Mouse (Mus musculus) midbrain, embryonic 16.5 days (tissue): ENCODE measurements around the gene Tctn3. TPM values are rescaled to one million over a fixed set of nuclear protein-coding genes. Genes with fewer than 3 reads are reported as not detected.

Experiments used
- ATAC-seq: fragments of 200-750 bp; cut with Nextera tagmentation; 2 replicates; pipeline ENCODE4 v1.8.0; 2017; ENCODE audit warnings: moderate TSS enrichment
- H3K27ac ChIP-seq: fragments of 300-500 bp; sonication (generic); 2 replicates; pipeline ENCODE4 v1.5.1; 2014; ENCODE audit warnings: mild to moderate bottlenecking, low read length, mixed read lengths
- H3K27me3 ChIP-seq: fragments of 300-500 bp; sonication (generic); 2 replicates; pipeline ENCODE4 v1.6.1; 2014; ENCODE audit warnings: low read depth, low read length, mixed read lengths; ENCODE audit not compliant: control insufficient read depth, insufficient read depth
- H3K36me3 ChIP-seq: fragments of 300-500 bp; sonication (generic); 2 replicates; pipeline ENCODE4 v1.6.1; 2014; ENCODE audit warnings: mild to moderate bottlenecking, low read length, moderate library complexity, mixed read lengths; ENCODE audit not compliant: control insufficient read depth, insufficient read depth
- H3K4me1 ChIP-seq: fragments of 300-500 bp; sonication (generic); 2 replicates; pipeline ENCODE4 v1.6.1; 2014; ENCODE audit warnings: mild to moderate bottlenecking, low read length, mixed read lengths; ENCODE audit not compliant: control insufficient read depth, insufficient read depth
- H3K4me2 ChIP-seq: fragments of 300-500 bp; sonication (generic); 2 replicates; pipeline ENCODE4 v1.6.1; 2014; ENCODE audit warnings: mild to moderate bottlenecking, low read length, mixed read lengths
- H3K4me3 ChIP-seq: fragments of 300-500 bp; sonication (generic); 2 replicates; pipeline ENCODE4 v1.5.1; 2014; ENCODE audit warnings: low read depth, mild to moderate bottlenecking, low read length, moderate library complexity, mixed read lengths
- H3K9ac ChIP-seq: fragments of 300-500 bp; sonication (generic); 2 replicates; pipeline ENCODE4 v1.6.1; 2014; ENCODE audit warnings: low read depth, low read length, mixed read lengths
- H3K9me3 ChIP-seq: fragments of 300-500 bp; sonication (generic); replicated peaks from 2 replicates; pipeline ENCODE4 v1.6.1; 2014; ENCODE audit warnings: mild to moderate bottlenecking, low read length, mixed read lengths; ENCODE audit not compliant: control insufficient read depth, poor library complexity, severe bottlenecking
- WGBS: fragments of 180-500 bp; shearing (Covaris S2); extraction: QIAGEN DNeasy Blood & Tissue Kit; methylation state at CpG from one replicate; pipeline ENCODE4 v1.1.7; 2014; 5-methylcytosine and 5-hydroxymethylcytosine counted together
- polyA plus RNA-seq: library from polyadenylated mRNA; unstranded; fragments of >200 nt; fragmentation: Nextera tagmentation; extraction: Ambion mirVana; gene quantifications from 2 replicates; pipeline ENCODE4 v1.2.1, GENCODE M21; 2015

Tctn3 gene
- polyA plus RNA-seq, 1 experiment from 2014 or later: 17.7 TPM

DNA sequence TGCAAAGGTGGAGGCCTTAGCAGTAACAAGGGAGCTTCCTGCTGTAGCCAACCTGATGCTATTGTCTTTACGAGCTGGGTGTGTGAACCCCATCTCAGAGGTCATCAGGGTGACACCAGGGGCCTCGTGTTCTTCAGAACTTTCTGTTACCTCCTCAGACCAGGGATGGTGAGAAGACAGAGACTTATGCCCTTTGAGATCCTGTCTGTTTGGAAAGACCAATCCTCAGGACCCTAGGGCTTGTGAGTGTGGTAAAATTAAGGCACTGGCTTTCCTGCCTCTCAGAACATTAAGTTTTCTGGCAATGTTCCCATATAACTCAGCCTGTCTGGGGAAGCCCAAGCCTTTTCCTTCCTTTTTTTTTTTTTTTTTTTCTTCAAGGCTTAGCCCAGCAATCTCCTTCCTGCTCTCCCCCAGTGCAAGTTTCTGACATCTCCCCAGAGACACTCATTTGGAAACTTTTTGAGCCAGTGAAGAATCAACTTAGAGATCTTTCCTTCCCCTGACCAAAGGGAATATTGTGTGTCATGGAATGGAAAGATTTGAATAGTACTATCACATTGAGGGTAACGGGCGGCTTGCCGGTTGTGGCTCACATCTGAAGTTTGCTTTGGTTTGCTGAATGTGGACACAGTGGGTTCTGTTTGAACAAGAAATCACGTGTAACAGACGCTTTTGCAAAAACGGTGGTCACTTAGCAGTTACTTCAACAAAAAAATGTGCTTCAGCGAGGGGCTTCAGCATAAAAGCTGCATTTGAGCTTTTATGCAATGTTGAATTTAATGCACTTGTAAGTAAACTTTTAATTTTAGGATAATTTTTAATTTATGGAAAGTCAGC is 35.5 kb upstream of the Tctn3 start:
- no peak overlapping the region for H3K9ac ChIP-seq
- H3K27me3 ChIP-seq: no peaks in the 10 kb centered on the region
- no peak for ATAC-seq
- no peaks in the 10 kb centered on the region for H3K4me1 ChIP-seq
- no peak overlapping the region for H3K4me3 ChIP-seq
- H3K4me2 ChIP-seq: no peak overlapping the region
- no peak overlapping the region for H3K27ac ChIP-seq
- no peaks in the 10 kb centered on the region for H3K9me3 ChIP-seq
- H3K36me3 ChIP-seq: no peaks in the 10 kb centered on the region
- 67% methylated on average over 9 of the region's 9 CpGs for WGBS

- Histone ChIP-seq H3K27me3 (no peaks in the 10 kb centered on the region), H3K9ac (no peak overlapping the region), H3K4me2 (no peak overlapping the region), H3K9me3 (no peaks in the 10 kb centered on the region), H3K27ac (no peak overlapping the region), H3K36me3 (no peaks in the 10 kb centered on the region), H3K4me3 (no peak overlapping the region), H3K4me1 (no peaks in the 10 kb centered on the region)
- no peak for ATAC-seq
- WGBS: 84% methylated on average over 6 of the region's 6 CpGs
Observed at GRCm38 (mm10) chr19:40646379-40646778, 34.3 kb upstream of the Tctn3 start.

GRCm38 (mm10) chr19:40643846-40644245 is 31.8 kb upstream of the Tctn3 start:
- ATAC-seq: no peak
- Histone ChIP-seq H3K4me1 (no peaks in the 10 kb centered on the region), H3K27ac (no peak overlapping the region), H3K27me3 (no peaks in the 10 kb centered on the region), H3K9me3 (no peaks in the 10 kb centered on the region), H3K4me2 (no peak overlapping the region), H3K4me3 (no peak overlapping the region), H3K9ac (no peak overlapping the region), H3K36me3 (no peaks in the 10 kb centered on the region)
- 95% methylated on average over 1 of the region's 1 CpGs for WGBS

- 85% methylated on average over 2 of the region's 2 CpGs for WGBS
- Histone ChIP-seq H3K27me3 (no peaks in the 10 kb centered on the region), H3K9ac (no peak overlapping the region), H3K27ac (no peak overlapping the region), H3K4me1 (no peaks in the 10 kb centered on the region), H3K4me2 (no peak overlapping the region), H3K9me3 (no peaks in the 10 kb centered on the region), H3K36me3 (no peaks in the 10 kb centered on the region), H3K4me3 (no peak overlapping the region)
- no peak for ATAC-seq
Observed at GRCm38 (mm10) chr19:40640799-40641198, 28.8 kb upstream of the Tctn3 start.

GRCm38 (mm10) chr19:40639729-40640304 is 27.8 kb upstream of the Tctn3 start:
- Histone ChIP-seq H3K4me1 (no peaks in the 10 kb centered on the region), H3K9ac (no peak overlapping the region), H3K27me3 (no peaks in the 10 kb centered on the region), H3K36me3 (no peaks in the 10 kb centered on the region), H3K4me3 (no peak overlapping the region), H3K4me2 (no peak overlapping the region), H3K9me3 (no peaks in the 10 kb centered on the region), H3K27ac (no peak overlapping the region)
- ATAC-seq: no peak
- 76% methylated on average over 11 of the region's 11 CpGs for WGBS

DNA sequence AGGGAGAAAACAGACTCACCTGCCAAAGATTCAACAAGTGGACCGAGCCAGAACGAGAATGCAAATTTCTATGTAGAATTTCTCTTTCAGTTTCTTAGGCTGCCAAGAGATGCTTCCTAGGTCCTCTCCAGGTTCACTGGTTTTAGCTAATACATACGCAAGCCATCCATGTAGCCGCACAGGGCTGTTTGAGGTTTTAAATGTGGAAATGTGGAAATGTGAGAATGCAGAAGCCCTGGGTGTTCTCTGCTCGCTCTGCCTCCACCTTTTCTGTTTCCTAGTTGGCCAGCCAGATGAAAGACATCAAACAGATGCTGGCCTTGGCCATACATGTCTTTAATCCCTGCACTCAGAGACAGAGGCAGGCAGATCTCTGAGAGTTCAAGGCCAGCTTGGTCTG is 26.5 kb upstream of the Tctn3 start:
- no peak for ATAC-seq
- no peak overlapping the region for H3K27ac ChIP-seq
- H3K9ac ChIP-seq: no peak overlapping the region
- H3K4me3 ChIP-seq: no peak overlapping the region
- no peaks in the 10 kb centered on the region for H3K4me1 ChIP-seq
- H3K27me3 ChIP-seq: no peaks in the 10 kb centered on the region
- H3K4me2 ChIP-seq: no peak overlapping the region
- H3K36me3 ChIP-seq: no peaks in the 10 kb centered on the region
- WGBS: 92% methylated on average over 5 of the region's 5 CpGs
- no peaks in the 10 kb centered on the region for H3K9me3 ChIP-seq

- H3K27me3 ChIP-seq: no peaks in the 10 kb centered on the region
- H3K9ac ChIP-seq: no peak overlapping the region
- no peak overlapping the region for H3K4me2 ChIP-seq
- H3K4me3 ChIP-seq: no peak overlapping the region
- H3K36me3 ChIP-seq: no peaks in the 10 kb centered on the region
- no peaks in the 10 kb centered on the region for H3K9me3 ChIP-seq
- ATAC-seq: no peak
- H3K4me1 ChIP-seq: no peaks in the 10 kb centered on the region
- WGBS: 90% methylated on average over 7 of the region's 7 CpGs
- H3K27ac ChIP-seq: no peak overlapping the region
Observed at GRCm38 (mm10) chr19:40637601-40638000, 25.6 kb upstream of the Tctn3 start.

GRCm38 (mm10) chr19:40637091-40637490 is 25.1 kb upstream of the Tctn3 start:
- Histone ChIP-seq H3K4me1 (no peaks in the 10 kb centered on the region), H3K9ac (no peak overlapping the region), H3K36me3 (no peaks in the 10 kb centered on the region), H3K27me3 (no peaks in the 10 kb centered on the region), H3K4me2 (no peak overlapping the region), H3K27ac (no peak overlapping the region), H3K4me3 (no peak overlapping the region), H3K9me3 (no peaks in the 10 kb centered on the region)
- WGBS: 66% methylated on average over 4 of the region's 4 CpGs
- ATAC-seq: no peak

- Histone ChIP-seq H3K4me1 (no peaks in the 10 kb centered on the region), H3K4me3 (no peak overlapping the region), H3K27ac (no peak overlapping the region), H3K9ac (no peak overlapping the region), H3K9me3 (no peaks in the 10 kb centered on the region), H3K4me2 (no peak overlapping the region), H3K36me3 (no peaks in the 10 kb centered on the region), H3K27me3 (no peaks in the 10 kb centered on the region)
- WGBS: 59% methylated on average over 1 of the region's 1 CpGs
- no peak for ATAC-seq
Observed at GRCm38 (mm10) chr19:40633144-40633543, 21.1 kb upstream of the Tctn3 start.
